8 mouse cellular contexts compared by ENCODE assay signal in the genomic region with DNA sequence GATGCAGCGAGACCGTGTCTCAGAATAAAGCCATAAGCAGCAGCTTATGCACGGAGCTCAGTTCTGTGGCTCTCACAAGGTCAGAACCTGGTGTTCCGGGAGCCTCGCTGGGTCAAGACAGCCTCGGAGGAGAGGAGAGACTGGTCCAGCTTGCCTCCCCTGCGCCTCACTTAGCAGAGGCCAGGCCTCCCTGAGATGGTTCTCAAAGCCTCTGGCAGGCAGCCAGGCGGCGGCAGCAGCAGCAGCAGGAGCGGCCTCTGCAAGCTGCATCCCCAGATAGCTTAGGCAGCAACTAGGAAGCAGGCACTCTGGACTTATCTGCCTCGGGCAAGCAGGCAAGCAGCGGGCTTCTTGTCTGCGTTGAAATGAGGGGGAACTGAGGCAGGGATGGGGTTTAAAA. TPM values are rescaled to one million over a fixed set of nuclear protein-coding genes. Genes with fewer than 3 reads are reported as not detected.
DNase-seq lines count a peak whose midpoint lies in the region; ATAC-seq and TF ChIP-seq lines count a peak whose summit lies in the region.

No protein-coding gene starts in this region.

- no peaks in the 10 kb centered on the region for H3K36me3 ChIP-seq in thymus, adult 2 months (ENCODE audit: control insufficient read depth, insufficient read depth, low read length)
- peaks cover 4% of the 10 kb centered on the region; the same call in 1 of the 2 replicates for H3K36me3 ChIP-seq in heart, adult 2 months (ENCODE audit: control insufficient read depth, insufficient read depth, low read length)
- H3K36me3 ChIP-seq in liver, embryonic 11.5 days (ENCODE audit: control insufficient read depth, insufficient read depth, low read length), result no peaks in the 10 kb centered on the region
- no peaks in the 10 kb centered on the region for H3K36me3 ChIP-seq in neural tube, embryonic 11.5 days (ENCODE audit: control insufficient read depth, insufficient read depth, low read length)
- H3K36me3 ChIP-seq in testis, adult 2 months (ENCODE audit: control insufficient read depth, insufficient read depth, low read length), result no peaks in the 10 kb centered on the region

- peaks cover 53% of the 10 kb centered on the region for H3K4me1 ChIP-seq in thymus, adult 2 months (replicated peaks; ENCODE audit: control insufficient read depth, insufficient read depth, low read length)
- peaks cover 41% of the 10 kb centered on the region for H3K4me1 ChIP-seq in heart, adult 2 months (ENCODE audit: control insufficient read depth, insufficient read depth, low read length)
- peaks cover 78% of the 10 kb centered on the region for H3K4me1 ChIP-seq in liver, embryonic 11.5 days (replicated peaks; ENCODE audit: control insufficient read depth, insufficient read depth, low read length)
- peaks cover 57% of the 10 kb centered on the region for H3K4me1 ChIP-seq in neural tube, embryonic 11.5 days (ENCODE audit: control insufficient read depth, insufficient read depth, low read length)
- peaks cover 22% of the 10 kb centered on the region for H3K4me1 ChIP-seq in testis, adult 2 months (ENCODE audit: control insufficient read depth, insufficient read depth, low read length)

- peak; percentile 79 for ATAC-seq in liver, embryonic 11.5 days (replicated peaks; ENCODE audit: low FRiP score)
- peak; percentile 21; the same call in 1 of the 2 replicates for ATAC-seq in neural tube, embryonic 11.5 days (ENCODE audit: insufficient read depth, low FRiP score, low TSS enrichment)

- TF ChIP-seq POLR2A in thymus, adult 2 months (IDR thresholded peaks at IDR 0.05; ENCODE audit: control insufficient read depth, extremely low read depth, insufficient read depth, low read length, poor library complexity), result no peak
- TF ChIP-seq POLR2A in heart, adult 2 months (IDR thresholded peaks at IDR 0.05; ENCODE audit: insufficient read depth, low read depth, low read length), result no peak
- TF ChIP-seq POLR2A in testis, adult 2 months (IDR thresholded peaks at IDR 0.05; ENCODE audit: control insufficient read depth, low read depth, low read length), result 0 out of 2 replicates have a peak, but pooled peaks have one; percentile 9

- H3K9me3 ChIP-seq in liver, embryonic 11.5 days (ENCODE audit: control insufficient read depth, low read length), result no peaks in the 10 kb centered on the region
- H3K9me3 ChIP-seq in neural tube, embryonic 11.5 days (ENCODE audit: control insufficient read depth, low read length), result no peaks in the 10 kb centered on the region

- no peak for TF ChIP-seq EP300 in heart, adult 2 months (IDR thresholded peaks at IDR 0.05; ENCODE audit: insufficient read depth, low read depth, low read length)

- peak overlapping the region; percentile 7 for H3K9ac ChIP-seq in heart, adult 2 months (ENCODE audit: low read depth, low read length)
- peak overlapping the region; percentile 73 for H3K9ac ChIP-seq in liver, embryonic 11.5 days (ENCODE audit: low read depth, low read length)
- peak overlapping the region; percentile 23 for H3K9ac ChIP-seq in neural tube, embryonic 11.5 days (ENCODE audit: low read length)

- no peaks in the 10 kb centered on the region for H3K79me2 ChIP-seq in heart, adult 2 months (replicated peaks; ENCODE audit: control insufficient read depth, insufficient read depth, low read length)

- no peaks in the 10 kb centered on the region; the same call in 1 of the 2 replicates for H3K27me3 ChIP-seq in thymus, adult 2 months (ENCODE audit: control insufficient read depth, insufficient read depth, low read length)
- H3K27me3 ChIP-seq in heart, adult 2 months (ENCODE audit: control insufficient read depth, insufficient read depth, low read length), result no peaks in the 10 kb centered on the region
- H3K27me3 ChIP-seq in liver, embryonic 11.5 days (replicated peaks; ENCODE audit: control insufficient read depth, insufficient read depth, low read length), result no peaks in the 10 kb centered on the region
- H3K27me3 ChIP-seq in neural tube, embryonic 11.5 days (ENCODE audit: control insufficient read depth, insufficient read depth, low read length), result no peaks in the 10 kb centered on the region
- H3K27me3 ChIP-seq in testis, adult 2 months (ENCODE audit: control insufficient read depth, insufficient read depth, low read length), result no peaks in the 10 kb centered on the region

- H3K4me2 ChIP-seq in liver, embryonic 11.5 days, result peak overlapping the region; percentile 97
- H3K4me2 ChIP-seq in neural tube, embryonic 11.5 days (ENCODE audit: low read depth), result peak overlapping the region; percentile 14; the same call in 1 of the 2 replicates

- H3K27ac ChIP-seq in thymus, adult 2 months (ENCODE audit: control insufficient read depth, insufficient read depth, low read length), result no peak overlapping the region
- H3K27ac ChIP-seq in heart, adult 2 months, result peak overlapping the region; percentile 97
- H3K27ac ChIP-seq in liver, embryonic 11.5 days (ENCODE audit: low read depth, low read length), result peak overlapping the region; percentile 100
- H3K27ac ChIP-seq in neural tube, embryonic 11.5 days (ENCODE audit: low read depth, low read length), result peak overlapping the region; percentile 98
- peak overlapping the region; percentile 79 for H3K27ac ChIP-seq in testis, adult 2 months (ENCODE audit: control insufficient read depth, insufficient read depth, low read depth, low read length)

- H3K4me3 ChIP-seq in thymus, adult 2 months (ENCODE audit: control insufficient read depth, insufficient read depth, low read length), result no peak overlapping the region
- no peak overlapping the region for H3K4me3 ChIP-seq in heart, adult 2 months
- no peak overlapping the region for H3K4me3 ChIP-seq in liver, embryonic 11.5 days (ENCODE audit: low read depth, low read length)
- no peak overlapping the region for H3K4me3 ChIP-seq in neural tube, embryonic 11.5 days (ENCODE audit: low read depth, low read length)
- no peak overlapping the region for H3K4me3 ChIP-seq in testis, adult 2 months (ENCODE audit: control insufficient read depth, low read depth, low read length)

- intact Hi-C loops in heart, adult 2 months (cut with DNase I), result loop anchor here (2.0 kb wide), 1 partner anchor 16 kb away; no protein-coding TSS in a partner anchor

- 44% methylated on average over 13 of the region's 13 CpGs for WGBS in thymus, adult 2 months
- 18% methylated on average over 13 of the region's 13 CpGs for WGBS in heart, adult 2 months
- whole genome bisulfite sequencing in liver, embryonic 11.5 days, result 12% methylated on average over 13 of the region's 13 CpGs
- WGBS in neural tube, embryonic 11.5 days, result 31% methylated on average over 13 of the region's 13 CpGs

- DNase-seq in thymus, adult 2 months, result peak; percentile 33
- no peak for DNase-seq in thymus, postnatal 10 days (ENCODE audit: low spot score in 2 of 2)
- peak; percentile 78 for DNase-seq in embryo, embryonic 10.5 days (ENCODE audit: low spot score)
- DNase-seq in heart, adult 2 months, result peak; percentile 82 to 84
- DNase-seq in kidney, adult 8-10 months, result peak; percentile 81 to 83
- DNase-seq in liver, embryonic 11.5 days (ENCODE audit: low spot score), result peak; percentile 83
- DNase-seq in neural tube, embryonic 11.5 days (ENCODE audit: low spot score), result peak; percentile 84

- no peak for TF ChIP-seq CTCF in thymus, adult 2 months (IDR thresholded peaks at IDR 0.05; ENCODE audit: borderline replicate concordance, control insufficient read depth, extremely low read depth, insufficient read depth, low read length, poor library complexity)
- TF ChIP-seq CTCF in heart, adult 2 months (IDR thresholded peaks at IDR 0.05), result no peak
- TF ChIP-seq CTCF in testis, adult 2 months (IDR thresholded peaks at IDR 0.05; ENCODE audit: control insufficient read depth, insufficient read depth, insufficient replicate concordance, low read depth, low read length), result no peak

RNA-seq across cellular contexts. Expression of gene Zmynd8, which starts 10.4 kb away (rescaled TPM):
- 30.3 and 30.9 TPM in 2 replicates for polyA plus RNA-seq in thymus, adult 2 months (2012; rRNA removed)
- 10 to 100 TPM; 44.4 to 47.2 TPM for total RNA-seq in heart, adult 2 months (2021)
- 20.4 and 31.2 TPM in 2 replicates for polyA plus RNA-seq in heart, adult 2 months (2012; rRNA removed)
- 49.1 and 55.8 TPM in 2 replicates for polyA plus RNA-seq in liver, embryonic 11.5 days (2014; fragmentation: Nextera tagmentation; extraction: Ambion mirVana)
- polyA plus RNA-seq in neural tube, embryonic 11.5 days (2014; fragmentation: Nextera tagmentation; extraction: Ambion mirVana), result 52.9 and 54.5 TPM in 2 replicates
- polyA plus RNA-seq in testis, adult 2 months (2012; rRNA removed), result 3.0 and 4.2 TPM in 2 replicates

Comparison
In these comparisons a context has a peak if more than half of its experiments do, and no peak if none do; other contexts are left out.
1. DNase-seq: peak in thymus, adult 2 months (single experiment), embryo, embryonic 10.5 days (single experiment), heart, adult 2 months (2 of 2), kidney, adult 8-10 months (2 of 2), liver, embryonic 11.5 days (single experiment) and neural tube, embryonic 11.5 days (single experiment); none in thymus, postnatal 10 days (0 of 2).
2. H3K9ac ChIP-seq: peak in every context shown above with its lines; median percentile 73 in liver, embryonic 11.5 days; 23 in neural tube, embryonic 11.5 days; 7 in heart, adult 2 months.